Comparison of ENCODE assay signal across 7 mouse cellular contexts in the genomic region with DNA sequence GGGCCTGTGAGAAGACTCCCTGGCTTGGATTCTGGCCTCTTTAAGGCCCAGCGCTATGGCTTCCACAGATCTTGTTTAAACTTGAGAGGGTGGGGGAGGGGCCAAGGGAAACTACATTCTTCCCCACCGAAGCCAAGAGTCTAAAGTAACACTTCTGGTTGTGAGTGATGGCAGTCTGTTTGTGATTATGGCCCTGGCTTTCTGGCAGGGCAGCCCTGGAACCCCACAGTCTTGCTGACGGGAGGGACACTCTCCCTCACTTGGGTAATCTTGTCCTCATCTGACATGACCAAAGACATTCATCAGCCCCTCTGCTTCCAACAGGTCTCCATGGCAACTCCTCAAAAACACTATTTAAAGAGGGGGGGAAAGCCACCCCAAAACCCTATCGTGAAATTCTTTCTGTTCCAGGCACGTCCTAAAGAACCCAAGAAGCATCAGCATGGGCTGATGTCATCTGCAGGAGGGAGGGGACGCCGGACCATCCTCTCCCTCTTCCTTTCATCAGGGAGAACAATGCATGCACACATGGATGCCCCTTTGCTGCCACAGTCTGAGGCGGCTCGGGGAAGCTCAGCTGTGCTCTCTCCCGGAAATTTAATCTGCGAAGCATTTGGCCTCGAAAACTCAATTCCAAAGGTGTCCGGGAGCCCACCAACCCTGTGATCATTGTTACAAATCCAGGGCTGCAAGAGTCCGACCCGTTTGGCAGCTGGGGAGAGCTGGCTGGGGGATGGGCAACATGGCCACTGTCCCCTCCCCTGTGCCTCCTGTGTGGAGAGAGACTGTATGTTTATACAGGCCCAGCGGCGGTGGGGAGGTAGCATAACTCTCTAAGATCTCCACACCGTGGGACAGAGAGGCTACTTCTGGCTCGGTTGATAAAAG.
DNase-seq lines count a peak whose midpoint lies in the region; ATAC-seq and TF ChIP-seq lines count a peak whose summit lies in the region.

No protein-coding gene starts in this region.

- WGBS in lung, embryonic 14.5 days, result 4% methylated on average over 19 of the region's 19 CpGs
- 9% methylated on average over 19 of the region's 19 CpGs for WGBS in forebrain, embryonic 14.5 days
- WGBS in stomach, postnatal 0 days, result 17% methylated on average over 19 of the region's 19 CpGs

- peak; percentile 87 for DNase-seq in lung, embryonic 14.5 days
- no peak for DNase-seq in lung, postnatal 25 days (ENCODE audit: low spot score)
- peak; percentile 57 for DNase-seq in forebrain, embryonic 14.5 days (ENCODE audit: low spot score)
- peak; percentile 86 for DNase-seq in lung, postnatal 10 days
- DNase-seq in stomach, postnatal 0 days (ENCODE audit: low spot score), result peak; percentile 40
- no peak for DNase-seq in adrenal gland, postnatal 10 days
- no peak for DNase-seq in left cerebral cortex, adult 9 months (ENCODE audit: low spot score in 2 of 2)

- H3K9ac ChIP-seq in lung, embryonic 14.5 days, result peak overlapping the region; percentile 33
- no peak overlapping the region for H3K9ac ChIP-seq in forebrain, embryonic 14.5 days (ENCODE audit: low read length)
- H3K9ac ChIP-seq in stomach, postnatal 0 days (ENCODE audit: low read length), result peak overlapping the region; percentile 14; the same call in 1 of the 2 replicates

- no peaks in the 10 kb centered on the region for H3K9me3 ChIP-seq in lung, embryonic 14.5 days (ENCODE audit: low read depth, low read length)
- H3K9me3 ChIP-seq in forebrain, embryonic 14.5 days (replicated peaks; ENCODE audit: control insufficient read depth, low read length), result no peaks in the 10 kb centered on the region
- H3K9me3 ChIP-seq in stomach, postnatal 0 days (ENCODE audit: control insufficient read depth, low read length), result no peaks in the 10 kb centered on the region

- peaks cover 37% of the 10 kb centered on the region for H3K4me1 ChIP-seq in lung, embryonic 14.5 days (ENCODE audit: insufficient read depth)
- H3K4me1 ChIP-seq in forebrain, embryonic 14.5 days (ENCODE audit: control insufficient read depth, insufficient read depth, low read length), result peaks cover 14% of the 10 kb centered on the region
- H3K4me1 ChIP-seq in stomach, postnatal 0 days (replicated peaks; ENCODE audit: control insufficient read depth, insufficient read depth), result peaks cover 21% of the 10 kb centered on the region

- TF ChIP-seq CTCF in lung, embryonic 14.5 days (IDR thresholded peaks at IDR 0.05; ENCODE audit: low read depth), result no peak
- TF ChIP-seq CTCF in stomach, postnatal 0 days (IDR thresholded peaks at IDR 0.05; ENCODE audit: low read depth), result no peak

- no peak for TF ChIP-seq EP300 in stomach, postnatal 0 days (optimal IDR thresholded peaks at IDR 0.05)

- ATAC-seq in lung, embryonic 14.5 days (ENCODE audit: insufficient read depth), result peak; percentile 73
- peak; percentile 71 for ATAC-seq in forebrain, embryonic 14.5 days
- ATAC-seq in stomach, postnatal 0 days (ENCODE audit: low FRiP score, low TSS enrichment), result peak; percentile 12; the same call in 1 of the 2 replicates

- H3K36me3 ChIP-seq in lung, embryonic 14.5 days (ENCODE audit: insufficient read depth), result peaks cover 63% of the 10 kb centered on the region
- H3K36me3 ChIP-seq in forebrain, embryonic 14.5 days (ENCODE audit: control insufficient read depth, insufficient read depth, low read length), result no peaks in the 10 kb centered on the region
- H3K36me3 ChIP-seq in stomach, postnatal 0 days (ENCODE audit: control insufficient read depth, insufficient read depth, low read length), result peaks cover 10% of the 10 kb centered on the region; the same call in 1 of the 2 replicates

- H3K4me3 ChIP-seq in lung, embryonic 14.5 days (ENCODE audit: low read depth, low read length), result no peak overlapping the region
- no peak overlapping the region for H3K4me3 ChIP-seq in forebrain, embryonic 14.5 days (ENCODE audit: low read depth, low read length)
- no peak overlapping the region for H3K4me3 ChIP-seq in stomach, postnatal 0 days (ENCODE audit: low read depth, low read length)

- H3K4me2 ChIP-seq in lung, embryonic 14.5 days, result peak overlapping the region; percentile 43
- peak overlapping the region; percentile 28; the same call in 1 of the 2 replicates for H3K4me2 ChIP-seq in forebrain, embryonic 14.5 days (ENCODE audit: low read length)
- H3K4me2 ChIP-seq in stomach, postnatal 0 days (replicated peaks; ENCODE audit: low read depth), result no peak overlapping the region

- H3K27me3 ChIP-seq in lung, embryonic 14.5 days (ENCODE audit: insufficient read depth, low read length), result no peaks in the 10 kb centered on the region
- H3K27me3 ChIP-seq in forebrain, embryonic 14.5 days (replicated peaks; ENCODE audit: control insufficient read depth, insufficient read depth, low read length), result no peaks in the 10 kb centered on the region
- H3K27me3 ChIP-seq in stomach, postnatal 0 days (ENCODE audit: control insufficient read depth, insufficient read depth, low read length), result no peaks in the 10 kb centered on the region

- H3K27ac ChIP-seq in lung, embryonic 14.5 days (ENCODE audit: low read depth), result peak overlapping the region; percentile 82
- H3K27ac ChIP-seq in forebrain, embryonic 14.5 days (ENCODE audit: low read depth, low read length), result no peak overlapping the region; the same call in 1 of the 2 replicates
- H3K27ac ChIP-seq in stomach, postnatal 0 days (replicated peaks), result peak overlapping the region; percentile 88

Comparison
In these comparisons a context has a peak if more than half of its experiments do, and no peak if none do; other contexts are left out.
1. DNase-seq: peak in lung, embryonic 14.5 days (single experiment), forebrain, embryonic 14.5 days (single experiment), lung, postnatal 10 days (single experiment) and stomach, postnatal 0 days (single experiment); none in lung, postnatal 25 days (single experiment), adrenal gland, postnatal 10 days (single experiment) and left cerebral cortex, adult 9 months (0 of 2).
2. ATAC-seq: peak in every context shown above with its lines; median percentile 73 in lung, embryonic 14.5 days; 71 in forebrain, embryonic 14.5 days; 12 in stomach, postnatal 0 days.